20 mouse cellular contexts compared by ENCODE assay signal in genomic region chr7:111411386-111411960, GRCm38 (mm10).
DNase-seq lines count a peak whose midpoint lies in the region; ATAC-seq and TF ChIP-seq lines count a peak whose summit lies in the region.
"Had no signal": no experiment of that assay in that cellular context is flagged by ENCODE, and none has a peak within 500 bp of the region (broad histone marks: within the 10 kb centered on the region; RNA-seq: fewer than 3 reads in every experiment).

No protein-coding gene starts in this region.

- no peaks in the 10 kb centered on the region for H3K9me3 ChIP-seq in embryonic facial prominence, embryonic 14.5 days (ENCODE audit: control insufficient read depth, low read length)
- no peaks in the 10 kb centered on the region for H3K9me3 ChIP-seq in embryonic facial prominence, embryonic 10.5 days
- H3K9me3 ChIP-seq in midbrain, postnatal 0 days (ENCODE audit: low read length), result no peaks in the 10 kb centered on the region
- H3K9me3 ChIP-seq in midbrain, embryonic 15.5 days, result no peaks in the 10 kb centered on the region
- H3K9me3 ChIP-seq: hindbrain, embryonic 13.5 days; limb, embryonic 15.5 days had no signal

- no peak overlapping the region for H3K4me3 ChIP-seq in embryonic facial prominence, embryonic 14.5 days (ENCODE audit: low read depth, low read length)
- H3K4me3 ChIP-seq in embryonic facial prominence, embryonic 10.5 days, result no peak overlapping the region
- no peak overlapping the region for H3K4me3 ChIP-seq in midbrain, postnatal 0 days (ENCODE audit: low read depth, low read length)
- H3K4me3 ChIP-seq in midbrain, embryonic 15.5 days, result no peak overlapping the region
- H3K4me3 ChIP-seq: hindbrain, embryonic 13.5 days; limb, embryonic 15.5 days had no signal

- no peak for ATAC-seq in embryonic facial prominence, embryonic 14.5 days (ENCODE audit: low read depth)
- no peak for ATAC-seq in midbrain, postnatal 0 days (ENCODE audit: low FRiP score)
- no peak for ATAC-seq in midbrain, embryonic 15.5 days (replicated peaks)
- ATAC-seq: CD4-positive, CD25-positive, alpha-beta regulatory T cell, adult 4 months had no signal

- peak; percentile 48 for DNase-seq in embryonic facial prominence, embryonic 14.5 days (ENCODE audit: low spot score)
- DNase-seq in embryonic facial prominence, embryonic 10.5 days (ENCODE audit: low spot score), result no peak
- peak; percentile 13 for DNase-seq in layer of hippocampus, adult 11-12 months (ENCODE audit: low spot score)
- no peak for DNase-seq in layer of hippocampus, postnatal 10 days (ENCODE audit: low spot score in 2 of 2)
- peak; percentile 41 for DNase-seq in midbrain, postnatal 0 days (ENCODE audit: low spot score)
- DNase-seq in right cerebral cortex, postnatal 25 days, result peak; percentile 31
- no peak for DNase-seq in spleen, adult 18-20 months
- DNase-seq: adrenal gland, postnatal 36 days; cerebellum, postnatal 14 days; heart, postnatal 14 days; kidney, adult 11 months; thymus, postnatal 14 days had no signal

- no peaks in the 10 kb centered on the region for H3K27me3 ChIP-seq in embryonic facial prominence, embryonic 14.5 days (replicated peaks; ENCODE audit: control insufficient read depth, insufficient read depth, low read length)
- no peaks in the 10 kb centered on the region for H3K27me3 ChIP-seq in embryonic facial prominence, embryonic 10.5 days (replicated peaks; ENCODE audit: low read depth, poor library complexity, severe bottlenecking)
- no peaks in the 10 kb centered on the region for H3K27me3 ChIP-seq in midbrain, postnatal 0 days (ENCODE audit: insufficient read depth, low read length)
- no peaks in the 10 kb centered on the region for H3K27me3 ChIP-seq in midbrain, embryonic 15.5 days (replicated peaks)
- H3K27me3 ChIP-seq: hindbrain, embryonic 13.5 days; limb, embryonic 15.5 days had no signal

- no peak overlapping the region for H3K4me2 ChIP-seq in embryonic facial prominence, embryonic 14.5 days (ENCODE audit: low read depth, low read length)
- H3K4me2 ChIP-seq in midbrain, postnatal 0 days (ENCODE audit: low read depth, low read length, poor library complexity, severe bottlenecking), result no peak overlapping the region
- no peak overlapping the region for H3K4me2 ChIP-seq in midbrain, embryonic 15.5 days
- H3K4me2 ChIP-seq: heart, embryonic 11.5 days; hindbrain, embryonic 13.5 days; limb, embryonic 15.5 days had no signal

- 83% methylated on average over 5 of the region's 5 CpGs for WGBS in embryonic facial prominence, embryonic 14.5 days
- 90% methylated on average over 5 of the region's 5 CpGs for WGBS in embryonic facial prominence, embryonic 10.5 days
- 83% methylated on average over 5 of the region's 5 CpGs for WGBS in midbrain, postnatal 0 days
- WGBS in midbrain, embryonic 15.5 days, result 92% methylated on average over 5 of the region's 5 CpGs

- no peaks in the 10 kb centered on the region for H3K36me3 ChIP-seq in embryonic facial prominence, embryonic 14.5 days (ENCODE audit: control insufficient read depth, insufficient read depth, low read length)
- H3K36me3 ChIP-seq in embryonic facial prominence, embryonic 10.5 days (replicated peaks), result no peaks in the 10 kb centered on the region
- H3K36me3 ChIP-seq in midbrain, postnatal 0 days (ENCODE audit: insufficient read depth, low read length), result no peaks in the 10 kb centered on the region
- H3K36me3 ChIP-seq in midbrain, embryonic 15.5 days (replicated peaks), result no peaks in the 10 kb centered on the region
- H3K36me3 ChIP-seq: G1E; hindbrain, embryonic 13.5 days; limb, embryonic 15.5 days had no signal

- no peak overlapping the region for H3K27ac ChIP-seq in embryonic facial prominence, embryonic 14.5 days (replicated peaks; ENCODE audit: low read depth, low read length)
- no peak overlapping the region for H3K27ac ChIP-seq in embryonic facial prominence, embryonic 10.5 days (replicated peaks)
- H3K27ac ChIP-seq in midbrain, postnatal 0 days (ENCODE audit: low read depth, low read length), result no peak overlapping the region
- no peak overlapping the region for H3K27ac ChIP-seq in midbrain, embryonic 15.5 days
- H3K27ac ChIP-seq: hindbrain, embryonic 13.5 days; kidney, postnatal 0 days; limb, embryonic 15.5 days; stomach, postnatal 0 days had no signal

- no peak overlapping the region for H3K9ac ChIP-seq in embryonic facial prominence, embryonic 14.5 days (ENCODE audit: low read depth, low read length)
- no peak overlapping the region for H3K9ac ChIP-seq in midbrain, postnatal 0 days (replicated peaks; ENCODE audit: low read length, poor library complexity, severe bottlenecking)
- H3K9ac ChIP-seq in midbrain, embryonic 15.5 days, result no peak overlapping the region
- H3K9ac ChIP-seq: hindbrain, embryonic 13.5 days; limb, embryonic 15.5 days had no signal

- TF ChIP-seq CTCF in midbrain, postnatal 0 days (IDR thresholded peaks at IDR 0.05), result no peak

- 0 out of 2 replicates have a peak, but pooled peaks cover 3% of the 10 kb centered on the region for H3K4me1 ChIP-seq in embryonic facial prominence, embryonic 14.5 days (ENCODE audit: control insufficient read depth, insufficient read depth, low read length)
- H3K4me1 ChIP-seq in embryonic facial prominence, embryonic 10.5 days, result no peaks in the 10 kb centered on the region
- no peaks in the 10 kb centered on the region for H3K4me1 ChIP-seq in midbrain, postnatal 0 days (ENCODE audit: insufficient read depth, low read length)
- H3K4me1 ChIP-seq in midbrain, embryonic 15.5 days, result no peaks in the 10 kb centered on the region; the same call in 1 of the 2 replicates
- H3K4me1 ChIP-seq: hindbrain, embryonic 13.5 days; limb, embryonic 15.5 days had no signal

Comparison
In these comparisons a context has a peak if more than half of its experiments do, and no peak if none do; other contexts are left out.
1. DNase-seq: peak in embryonic facial prominence, embryonic 14.5 days (single experiment), layer of hippocampus, adult 11-12 months (single experiment), midbrain, postnatal 0 days (single experiment) and right cerebral cortex, postnatal 25 days (single experiment); none in embryonic facial prominence, embryonic 10.5 days (single experiment), layer of hippocampus, postnatal 10 days (0 of 2) and spleen, adult 18-20 months (0 of 2).